Mouse (Mus musculus) embryonic facial prominence, embryonic 12.5 days (tissue): ENCODE data around the gene Odf2l. TPM values are rescaled to one million over a fixed set of nuclear protein-coding genes. Genes with fewer than 3 reads are reported as not detected.

Experiments
- ATAC-seq: fragments of 200-750 bp; cut with Nextera tagmentation; 2 replicates; pipeline ENCODE4 v1.8.0; 2017; ENCODE audit not compliant: insufficient number of reproducible peaks, insufficient read depth, low FRiP score, low TSS enrichment
- H3K27ac ChIP-seq: fragments of 300-500 bp; sonication (generic); 2 replicates; pipeline ENCODE4 v1.5.1; 2016; ENCODE audit warnings: mild to moderate bottlenecking
- H3K27me3 ChIP-seq: fragments of 300-500 bp; sonication (generic); 2 replicates; pipeline ENCODE4 v1.6.1; 2016; ENCODE audit warnings: mild to moderate bottlenecking, moderate library complexity
- H3K36me3 ChIP-seq: fragments of 300-500 bp; sonication (generic); 2 replicates; pipeline ENCODE4 v1.6.1; 2016; ENCODE audit warnings: mild to moderate bottlenecking
- H3K4me1 ChIP-seq: fragments of 300-500 bp; sonication (generic); 2 replicates; pipeline ENCODE4 v1.6.1; 2016
- H3K4me2 ChIP-seq: fragments of 300-500 bp; sonication (generic); replicated peaks from 2 replicates; pipeline ENCODE4 v1.6.1; 2016; ENCODE audit warnings: mild to moderate bottlenecking, moderate library complexity
- H3K4me3 ChIP-seq: fragments of 300-500 bp; sonication (generic); 2 replicates; pipeline ENCODE4 v1.5.1; 2016; ENCODE audit warnings: mild to moderate bottlenecking
- H3K9ac ChIP-seq: fragments of 300-500 bp; sonication (generic); 2 replicates; pipeline ENCODE4 v1.6.1; 2016; ENCODE audit warnings: mild to moderate bottlenecking, moderate library complexity
- H3K9me3 ChIP-seq: fragments of 300-500 bp; sonication (generic); 2 replicates; pipeline ENCODE4 v1.6.1; 2016; ENCODE audit warnings: mild to moderate bottlenecking, moderate library complexity
- WGBS: fragments of 180-500 bp; shearing (Covaris S2); methylation state at CpG from one replicate; pipeline ENCODE4 v1.1.7; 2016; 5-methylcytosine and 5-hydroxymethylcytosine counted together
- polyA plus RNA-seq: library from polyadenylated mRNA; unstranded; fragments of >200 nt; fragmentation: Nextera tagmentation; extraction: Ambion mirVana; gene quantifications from 2 replicates; pipeline ENCODE4 v1.2.1, GENCODE M21; 2016

The Odf2l gene
- polyA plus RNA-seq, 1 experiment from 2014 or later, result 23.6 TPM

DNA sequence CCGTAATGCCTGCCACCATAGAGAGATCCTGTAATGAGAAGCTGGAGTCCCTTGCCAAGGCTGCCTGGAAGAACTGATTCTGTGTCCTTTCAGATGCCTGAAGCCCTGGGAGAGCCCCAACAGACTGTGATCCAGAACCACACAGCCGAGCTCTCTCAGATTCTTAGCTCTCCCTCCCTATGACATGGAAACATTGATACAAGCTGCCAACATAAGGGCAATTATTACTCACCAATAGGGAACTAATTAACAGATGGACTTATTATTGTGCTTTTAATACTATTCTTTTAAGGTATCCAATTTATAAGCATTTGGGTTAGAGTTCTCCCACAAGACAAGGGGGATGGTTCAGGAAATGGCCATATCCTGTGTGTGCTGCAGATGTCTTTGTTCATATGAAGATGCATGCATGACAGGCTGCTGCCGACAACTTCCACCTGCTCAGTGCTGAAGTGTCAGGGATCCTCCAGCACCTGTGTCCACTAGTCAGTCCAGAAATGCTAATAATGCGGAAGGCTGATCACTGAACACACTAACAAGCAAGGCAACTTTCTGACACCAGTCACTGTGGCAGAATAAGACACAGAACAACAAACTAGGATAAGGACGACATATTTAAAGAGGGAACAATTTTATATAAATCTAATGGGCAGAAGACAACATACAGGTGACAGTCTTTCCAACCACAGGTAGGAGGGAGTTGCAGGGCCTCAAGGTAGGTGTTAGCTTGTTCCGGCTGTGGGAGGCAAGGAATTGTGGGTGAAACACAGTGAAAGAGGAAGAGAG is 52.4 kb downstream of the Odf2l start:
- Histone ChIP-seq H3K27me3 (no peaks in the 10 kb centered on the region), H3K4me3 (no peak overlapping the region), H3K4me2 (no peak overlapping the region), H3K9ac (no peak overlapping the region), H3K9me3 (no peaks in the 10 kb centered on the region), H3K27ac (no peak overlapping the region), H3K4me1 (no peaks in the 10 kb centered on the region), H3K36me3 (no peaks in the 10 kb centered on the region)
- 84% methylated on average over 6 of the region's 6 CpGs for WGBS
- ATAC-seq, result no peak

DNA sequence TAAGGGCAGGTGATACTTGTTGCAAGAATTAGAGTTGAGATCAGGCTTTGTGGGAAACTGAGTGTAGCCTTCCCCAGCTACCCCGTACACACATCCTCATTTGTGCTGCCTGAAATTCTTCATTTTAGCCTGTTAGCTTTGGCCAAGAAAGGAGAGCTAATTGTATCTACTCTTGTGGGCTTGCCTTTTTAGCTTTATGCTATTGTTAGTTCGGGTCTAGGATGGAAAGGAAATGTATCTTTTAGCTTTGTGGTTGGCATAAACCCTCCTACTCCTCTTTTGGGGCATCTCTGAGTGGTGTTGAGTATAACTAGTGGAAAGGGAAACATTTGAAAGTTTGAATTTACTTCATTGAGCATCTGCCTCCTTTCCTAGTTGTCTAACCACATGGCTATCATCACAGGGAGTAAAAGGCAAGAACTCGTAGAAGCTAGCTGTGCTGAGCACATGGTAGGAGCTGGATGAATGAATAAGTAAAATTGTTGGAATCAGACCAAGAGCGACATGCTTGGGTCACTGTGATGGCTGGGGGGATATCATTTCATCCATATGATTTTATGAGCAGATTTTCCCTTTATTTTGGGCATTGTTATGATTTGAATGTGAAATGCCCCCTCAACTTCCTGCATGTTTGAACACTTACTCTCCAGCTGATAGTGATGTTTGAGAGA is 53.1 kb downstream of the Odf2l start:
- no peak for ATAC-seq
- Histone ChIP-seq H3K27ac (no peak overlapping the region), H3K4me3 (no peak overlapping the region), H3K4me1 (no peaks in the 10 kb centered on the region), H3K9me3 (no peaks in the 10 kb centered on the region), H3K36me3 (no peaks in the 10 kb centered on the region), H3K27me3 (no peaks in the 10 kb centered on the region), H3K9ac (no peak overlapping the region), H3K4me2 (no peak overlapping the region)
- WGBS, result 72% methylated on average over 4 of the region's 4 CpGs

DNA sequence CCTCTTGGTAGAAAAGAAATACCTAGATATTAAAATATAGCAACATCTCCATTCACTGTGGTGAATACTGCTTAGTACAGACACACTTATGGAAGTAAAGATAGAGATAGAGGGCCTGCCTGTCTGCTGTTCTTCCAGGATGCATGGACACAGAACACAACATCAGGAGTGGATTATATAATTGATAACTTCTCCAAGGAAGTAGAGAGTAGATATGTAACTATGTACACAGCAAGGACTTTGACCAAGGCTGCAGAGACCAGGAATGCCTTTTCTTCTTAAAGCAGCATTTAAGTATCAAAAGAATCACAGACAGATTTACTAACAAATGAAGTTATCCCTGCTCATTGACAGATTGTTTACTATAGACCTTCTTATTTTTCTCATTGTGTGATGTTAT is 66.3 kb downstream of the Odf2l start:
- no peaks in the 10 kb centered on the region for H3K9me3 ChIP-seq
- H3K27me3 ChIP-seq, result no peaks in the 10 kb centered on the region
- H3K36me3 ChIP-seq, result no peaks in the 10 kb centered on the region
- ATAC-seq, result no peak
- H3K4me2 ChIP-seq, result no peak overlapping the region
- no peak overlapping the region for H3K9ac ChIP-seq
- H3K4me1 ChIP-seq, result no peaks in the 10 kb centered on the region
- H3K27ac ChIP-seq, result no peak overlapping the region
- H3K4me3 ChIP-seq, result no peak overlapping the region

DNA sequence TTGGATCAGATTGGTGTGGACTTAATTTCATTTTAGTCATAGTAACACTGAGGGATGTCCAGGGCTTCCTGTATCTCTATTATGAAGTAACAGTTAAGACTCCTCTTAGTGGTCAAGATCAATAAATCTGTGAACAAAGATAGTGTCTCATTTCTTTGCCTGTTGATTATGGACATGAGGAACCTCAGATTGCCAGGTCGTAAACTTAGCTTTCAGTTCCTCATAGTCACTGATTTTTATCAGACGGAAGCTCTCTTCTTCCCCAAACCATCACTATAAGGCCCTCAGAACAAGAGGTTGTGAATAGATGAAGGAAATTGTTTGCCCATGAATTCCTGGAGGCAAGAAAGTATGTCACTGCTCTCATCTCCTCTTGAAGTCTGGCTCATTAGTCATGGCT is 73.6 kb downstream of the Odf2l start:
- no peak for ATAC-seq
- H3K27ac ChIP-seq, result no peak overlapping the region
- no peaks in the 10 kb centered on the region for H3K9me3 ChIP-seq
- no peak overlapping the region for H3K4me2 ChIP-seq
- H3K36me3 ChIP-seq, result no peaks in the 10 kb centered on the region
- H3K9ac ChIP-seq, result no peak overlapping the region
- H3K4me3 ChIP-seq, result no peak overlapping the region
- H3K4me1 ChIP-seq, result no peaks in the 10 kb centered on the region
- no peaks in the 10 kb centered on the region for H3K27me3 ChIP-seq
- 88% methylated on average over 2 of the region's 2 CpGs for WGBS

DNA sequence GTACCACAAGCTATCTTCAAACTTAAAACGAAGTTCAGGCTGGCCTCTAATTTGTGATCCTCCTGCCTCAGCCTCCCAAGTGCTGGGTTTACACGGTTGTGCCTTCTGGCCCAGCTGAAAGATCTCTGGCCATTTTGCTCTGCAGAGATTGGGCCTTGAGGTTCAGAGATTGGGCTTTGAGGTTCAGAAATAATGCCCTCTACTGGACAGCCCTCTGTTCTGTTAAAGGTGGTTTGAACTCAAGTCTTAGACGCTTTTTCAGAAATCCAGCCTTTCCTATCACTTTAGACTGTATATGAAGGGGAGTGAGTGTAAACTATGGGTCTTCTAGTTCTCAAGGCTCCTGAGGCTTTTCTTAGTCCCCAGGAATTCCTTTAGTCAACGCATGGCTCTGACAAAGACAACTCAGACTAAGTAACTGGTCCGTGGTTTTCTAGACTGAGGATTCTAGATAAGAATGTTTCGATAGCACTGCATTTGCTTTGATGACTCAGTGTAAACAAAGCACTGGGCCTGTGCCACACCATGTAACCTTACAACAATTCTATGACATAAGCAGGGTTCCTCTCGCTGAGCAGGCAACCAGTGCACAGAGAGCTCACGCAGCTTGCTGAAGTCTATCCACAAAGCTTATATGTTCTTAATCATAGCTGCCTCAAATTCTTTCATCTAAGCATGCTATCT is 77.0 kb downstream of the Odf2l start:
- Histone ChIP-seq H3K9me3 (no peaks in the 10 kb centered on the region), H3K4me3 (no peak overlapping the region), H3K36me3 (no peaks in the 10 kb centered on the region), H3K27me3 (no peaks in the 10 kb centered on the region), H3K27ac (no peak overlapping the region), H3K9ac (no peak overlapping the region), H3K4me1 (no peaks in the 10 kb centered on the region), H3K4me2 (no peak overlapping the region)
- WGBS, result 80% methylated on average over 8 of the region's 8 CpGs
- ATAC-seq, result no peak

DNA sequence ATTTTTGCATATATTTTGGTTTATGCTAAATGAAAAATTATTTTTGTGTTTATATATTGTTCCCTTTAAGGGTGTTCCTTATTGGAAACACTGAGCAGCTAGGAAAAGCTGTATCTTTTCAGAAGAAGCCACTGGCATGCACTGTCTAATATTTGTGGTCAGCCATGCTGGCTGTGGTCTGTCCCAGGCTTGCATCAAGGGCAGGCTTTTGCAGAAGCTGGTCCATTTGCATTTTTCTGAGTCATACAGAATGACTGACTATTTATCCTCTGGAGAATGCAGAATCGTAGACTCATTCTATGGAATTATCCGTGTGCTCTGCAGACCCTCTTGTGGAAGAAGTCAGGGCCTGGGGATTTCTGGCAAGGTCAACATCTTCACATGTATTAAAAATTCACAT is 79.7 kb downstream of the Odf2l start:
- Histone ChIP-seq H3K36me3 (no peaks in the 10 kb centered on the region), H3K4me3 (no peak overlapping the region), H3K4me2 (no peak overlapping the region), H3K27ac (no peak overlapping the region), H3K27me3 (no peaks in the 10 kb centered on the region), H3K9ac (no peak overlapping the region), H3K9me3 (no peaks in the 10 kb centered on the region), H3K4me1 (no peaks in the 10 kb centered on the region)
- ATAC-seq, result no peak
- WGBS, result 67% methylated on average over 2 of the region's 2 CpGs

Other genes with a start within 250 kb of the Odf2l start
- not detected in 2 replicates for gene Clca4b, start 186.1 kb upstream of the Odf2l start, polyA plus RNA-seq
- gene Clca4a, start 143.5 kb upstream of the Odf2l start, polyA plus RNA-seq, result 0.08 and 0.13 TPM in 2 replicates
- gene Clca1, start 85.8 kb upstream of the Odf2l start, polyA plus RNA-seq, result 0.04 TPM in 1 of 2 replicates, not detected in the other
- 0.41 and 0.57 TPM in 2 replicates for gene Clca2, start 19.1 kb upstream of the Odf2l start, polyA plus RNA-seq
- gene Col24a1, start 173.9 kb downstream of the Odf2l start, polyA plus RNA-seq, result 3.5 and 4.6 TPM in 2 replicates